Mouse (Mus musculus): ENCODE results near the gene Sema7a. TPM values are rescaled to one million over a fixed set of nuclear protein-coding genes. Genes with fewer than 3 reads are reported as not detected.

Gene Sema7a
- total RNA-seq, 2 experiments from 2014 or later, result 83.9 to 92.6 TPM

GRCm38 (mm10) chr9:57973440-57974066, 33.6 kb downstream of the Sema7a start:
- no peak for DNase-seq (ENCODE audit: extremely low spot score in 1 of 2, low spot score in 1 of 2)

GRCm38 (mm10) chr9:57974221-57974620, 34.3 kb downstream of the Sema7a start:
- no peak for DNase-seq (ENCODE audit: extremely low spot score in 1 of 2, low spot score in 1 of 2)

- DNase-seq (ENCODE audit: extremely low spot score in 1 of 2, low spot score in 1 of 2), result no peak
Measured at GRCm38 (mm10) chr9:57975200-57975821, 35.4 kb downstream of the Sema7a start.

- no peak for DNase-seq (ENCODE audit: extremely low spot score in 1 of 2, low spot score in 1 of 2)
Measured at GRCm38 (mm10) chr9:57978025-57978424, 38.1 kb downstream of the Sema7a start.

- no peak for DNase-seq (ENCODE audit: extremely low spot score in 1 of 2, low spot score in 1 of 2)
Measured at GRCm38 (mm10) chr9:57978858-57979257, 38.9 kb downstream of the Sema7a start.

GRCm38 (mm10) chr9:57980570-57980969, 40.7 kb downstream of the Sema7a start:
- DNase-seq (ENCODE audit: extremely low spot score in 1 of 2, low spot score in 1 of 2), result no peak

- DNase-seq (ENCODE audit: extremely low spot score in 1 of 2, low spot score in 1 of 2), result no peak
Measured at GRCm38 (mm10) chr9:57985304-57985703, 45.4 kb downstream of the Sema7a start.

GRCm38 (mm10) chr9:57986293-57986692, 46.4 kb downstream of the Sema7a start:
- no peak for DNase-seq (ENCODE audit: extremely low spot score in 1 of 2, low spot score in 1 of 2)

GRCm38 (mm10) chr9:57988098-57988497, 48.2 kb downstream of the Sema7a start:
- no peak for DNase-seq (ENCODE audit: extremely low spot score in 1 of 2, low spot score in 1 of 2)

GRCm38 (mm10) chr9:57989309-57989708, 49.4 kb downstream of the Sema7a start:
- DNase-seq (ENCODE audit: extremely low spot score in 1 of 2, low spot score in 1 of 2), result no peak

GRCm38 (mm10) chr9:57990438-57991110, 50.7 kb downstream of the Sema7a start:
- peak in 1 of 2 experiments; percentile 36 for DNase-seq (ENCODE audit: extremely low spot score in 1 of 2, low spot score in 1 of 2)

- no peak for DNase-seq (ENCODE audit: extremely low spot score in 1 of 2, low spot score in 1 of 2)
Measured at GRCm38 (mm10) chr9:57992060-57992459, 52.1 kb downstream of the Sema7a start.

GRCm38 (mm10) chr9:57992781-57993591, 53.1 kb downstream of the Sema7a start:
- DNase-seq (ENCODE audit: extremely low spot score in 1 of 2, low spot score in 1 of 2), result no peak

GRCm38 (mm10) chr9:57995282-57995681, 55.4 kb downstream of the Sema7a start:
- DNase-seq (ENCODE audit: extremely low spot score in 1 of 2, low spot score in 1 of 2), result peak in 1 of 2 experiments; percentile 37

GRCm38 (mm10) chr9:57997511-57998031, 57.7 kb downstream of the Sema7a start:
- no peak for DNase-seq (ENCODE audit: extremely low spot score in 1 of 2, low spot score in 1 of 2)

- peak in 1 of 2 experiments; percentile 41 for DNase-seq (ENCODE audit: extremely low spot score in 1 of 2, low spot score in 1 of 2)
Measured at GRCm38 (mm10) chr9:57998032-57998659, 58.2 kb downstream of the Sema7a start.

- no peak for DNase-seq (ENCODE audit: extremely low spot score in 1 of 2, low spot score in 1 of 2)
Measured at GRCm38 (mm10) chr9:57998685-57999084, 58.8 kb downstream of the Sema7a start.

GRCm38 (mm10) chr9:57999676-58000075, 59.8 kb downstream of the Sema7a start:
- no peak for DNase-seq (ENCODE audit: extremely low spot score in 1 of 2, low spot score in 1 of 2)

GRCm38 (mm10) chr9:58003272-58003671, 63.4 kb downstream of the Sema7a start:
- DNase-seq (ENCODE audit: extremely low spot score in 1 of 2, low spot score in 1 of 2), result no peak
